Mouse (Mus musculus): ENCODE measurements around the gene Akap4. TPM values are rescaled to one million over a fixed set of nuclear protein-coding genes. Genes with fewer than 3 reads are reported as not detected.

Gene Akap4
- polyA plus RNA-seq, 1 experiment from 2014 or later, result not detected

Other genes starting within 250 kb of the Akap4 start
- gene Ccnb3, start 25.9 kb upstream of the Akap4 start, polyA plus RNA-seq (2016; fragmentation: Nextera tagmentation; extraction: Ambion mirVana), result not detected in 2 replicates

Measured in hindbrain, embryonic 12.5 days (tissue).